Mouse (Mus musculus): ENCODE results near the gene Casc4. TPM values are rescaled to one million over a fixed set of nuclear protein-coding genes. Genes with fewer than 3 reads are reported as not detected.

Casc4 gene
- polyA plus RNA-seq, 1 experiment from 2014 or later = 13.0 TPM

DNA sequence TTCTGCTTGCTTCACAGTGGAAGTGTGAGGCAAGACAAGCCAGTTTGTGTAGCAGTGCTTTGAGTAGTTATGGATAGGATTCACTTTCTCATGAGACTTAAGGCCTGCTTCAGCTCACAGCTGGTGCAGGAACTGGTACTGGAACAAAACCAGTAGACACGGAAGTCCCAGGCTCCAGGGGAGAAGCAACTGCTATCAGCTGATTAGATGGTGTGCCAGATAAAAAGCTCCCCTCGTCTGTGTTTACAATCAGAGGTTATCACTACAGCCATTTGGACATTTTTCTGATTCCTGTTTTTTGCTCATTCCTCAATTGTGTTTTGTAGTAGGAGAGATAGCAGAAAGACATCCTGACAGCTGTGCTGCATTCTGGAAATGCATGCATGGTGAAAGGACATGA, 14.7 kb upstream of the Casc4 start:
- H3K27ac ChIP-seq (ENCODE audit: low read length) = no peak overlapping the region
- no peaks in the 10 kb centered on the region for H3K9me3 ChIP-seq (ENCODE audit: control insufficient read depth, low read length)
- H3K36me3 ChIP-seq (ENCODE audit: control insufficient read depth, insufficient read depth, low read length) = no peaks in the 10 kb centered on the region
- H3K27me3 ChIP-seq (replicated peaks; ENCODE audit: control insufficient read depth, insufficient read depth, low read length) = no peaks in the 10 kb centered on the region
- 36% methylated on average over 2 of the region's 2 CpGs for WGBS
- no peak overlapping the region for H3K9ac ChIP-seq (ENCODE audit: low read depth, low read length)
- no peak overlapping the region for H3K4me2 ChIP-seq (ENCODE audit: low read depth, low read length)
- no peak overlapping the region for H3K4me3 ChIP-seq (ENCODE audit: low read length)
- H3K4me1 ChIP-seq (ENCODE audit: control insufficient read depth, insufficient read depth, low read length) = no peaks in the 10 kb centered on the region
- no peak for ATAC-seq

GRCm38 (mm10) chr2:121853974-121854373, 12.8 kb upstream of the Casc4 start:
- Histone ChIP-seq H3K27ac (ENCODE audit: low read length) (no peak overlapping the region), H3K9ac (ENCODE audit: low read depth, low read length) (no peak overlapping the region), H3K9me3 (ENCODE audit: control insufficient read depth, low read length) (no peaks in the 10 kb centered on the region), H3K4me3 (ENCODE audit: low read length) (no peak overlapping the region), H3K27me3 (replicated peaks; ENCODE audit: control insufficient read depth, insufficient read depth, low read length) (no peaks in the 10 kb centered on the region), H3K36me3 (ENCODE audit: control insufficient read depth, insufficient read depth, low read length) (no peaks in the 10 kb centered on the region), H3K4me1 (ENCODE audit: control insufficient read depth, insufficient read depth, low read length) (no peaks in the 10 kb centered on the region), H3K4me2 (ENCODE audit: low read depth, low read length) (no peak overlapping the region)
- peak; percentile 70; the same call in 1 of the 2 replicates for ATAC-seq
- 61% methylated on average over 3 of the region's 3 CpGs for WGBS

- WGBS = 70% methylated on average over 5 of the region's 5 CpGs
- no peak overlapping the region for H3K4me2 ChIP-seq (ENCODE audit: low read depth, low read length)
- no peak overlapping the region for H3K9ac ChIP-seq (ENCODE audit: low read depth, low read length)
- H3K36me3 ChIP-seq (ENCODE audit: control insufficient read depth, insufficient read depth, low read length) = no peaks in the 10 kb centered on the region
- H3K27ac ChIP-seq (ENCODE audit: low read length) = no peak overlapping the region
- H3K4me1 ChIP-seq (ENCODE audit: control insufficient read depth, insufficient read depth, low read length) = no peaks in the 10 kb centered on the region
- no peaks in the 10 kb centered on the region for H3K9me3 ChIP-seq (ENCODE audit: control insufficient read depth, low read length)
- H3K27me3 ChIP-seq (replicated peaks; ENCODE audit: control insufficient read depth, insufficient read depth, low read length) = no peaks in the 10 kb centered on the region
- no peak overlapping the region for H3K4me3 ChIP-seq (ENCODE audit: low read length)
- no peak for ATAC-seq
Measured at GRCm38 (mm10) chr2:121859380-121859980, 7.3 kb upstream of the Casc4 start.

DNA sequence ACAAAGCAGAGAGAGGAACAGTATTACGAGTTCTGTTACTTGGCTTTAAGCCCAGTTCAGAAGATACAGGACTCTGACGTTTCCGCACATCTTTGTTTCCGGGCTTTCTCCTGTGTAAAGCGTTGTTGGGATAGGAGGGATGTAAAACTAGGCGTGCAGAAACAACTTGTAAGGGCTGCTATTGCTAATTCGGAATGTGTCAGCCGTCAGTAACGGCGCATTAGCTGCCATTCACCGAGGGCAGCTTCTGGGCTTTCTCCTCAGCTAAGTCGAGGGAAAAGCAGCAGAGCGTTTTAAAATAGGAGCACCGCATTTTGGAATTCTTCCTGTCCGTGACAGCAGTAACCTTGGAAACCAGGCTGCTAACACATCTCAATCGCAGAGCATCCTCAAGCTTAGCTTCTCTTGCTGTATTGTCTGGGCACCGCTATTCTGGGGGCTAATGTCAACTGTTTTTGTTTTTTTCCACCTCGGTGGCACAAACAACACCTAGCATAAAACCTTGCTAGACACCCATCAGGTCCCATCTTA, 634 bp upstream of the Casc4 start:
- ATAC-seq = peak; percentile 4; the same call in 1 of the 2 replicates
- H3K4me3 ChIP-seq (ENCODE audit: low read length) = peak overlapping the region; percentile 88
- H3K27me3 ChIP-seq (replicated peaks; ENCODE audit: control insufficient read depth, insufficient read depth, low read length) = no peaks in the 10 kb centered on the region
- peak overlapping the region; percentile 74 for H3K27ac ChIP-seq (ENCODE audit: low read length)
- peak overlapping the region; percentile 84 for H3K9ac ChIP-seq (ENCODE audit: low read depth, low read length)
- peak overlapping the region; percentile 91 for H3K4me2 ChIP-seq (ENCODE audit: low read depth, low read length)
- H3K4me1 ChIP-seq (ENCODE audit: control insufficient read depth, insufficient read depth, low read length) = peaks cover 6% of the 10 kb centered on the region; the same call in 1 of the 2 replicates
- H3K36me3 ChIP-seq (ENCODE audit: control insufficient read depth, insufficient read depth, low read length) = 0 out of 2 replicates have a peak, but pooled peaks cover 3% of the 10 kb centered on the region
- no peaks in the 10 kb centered on the region for H3K9me3 ChIP-seq (ENCODE audit: control insufficient read depth, low read length)
- under 1% methylated on average over 18 of the region's 18 CpGs for WGBS

DNA sequence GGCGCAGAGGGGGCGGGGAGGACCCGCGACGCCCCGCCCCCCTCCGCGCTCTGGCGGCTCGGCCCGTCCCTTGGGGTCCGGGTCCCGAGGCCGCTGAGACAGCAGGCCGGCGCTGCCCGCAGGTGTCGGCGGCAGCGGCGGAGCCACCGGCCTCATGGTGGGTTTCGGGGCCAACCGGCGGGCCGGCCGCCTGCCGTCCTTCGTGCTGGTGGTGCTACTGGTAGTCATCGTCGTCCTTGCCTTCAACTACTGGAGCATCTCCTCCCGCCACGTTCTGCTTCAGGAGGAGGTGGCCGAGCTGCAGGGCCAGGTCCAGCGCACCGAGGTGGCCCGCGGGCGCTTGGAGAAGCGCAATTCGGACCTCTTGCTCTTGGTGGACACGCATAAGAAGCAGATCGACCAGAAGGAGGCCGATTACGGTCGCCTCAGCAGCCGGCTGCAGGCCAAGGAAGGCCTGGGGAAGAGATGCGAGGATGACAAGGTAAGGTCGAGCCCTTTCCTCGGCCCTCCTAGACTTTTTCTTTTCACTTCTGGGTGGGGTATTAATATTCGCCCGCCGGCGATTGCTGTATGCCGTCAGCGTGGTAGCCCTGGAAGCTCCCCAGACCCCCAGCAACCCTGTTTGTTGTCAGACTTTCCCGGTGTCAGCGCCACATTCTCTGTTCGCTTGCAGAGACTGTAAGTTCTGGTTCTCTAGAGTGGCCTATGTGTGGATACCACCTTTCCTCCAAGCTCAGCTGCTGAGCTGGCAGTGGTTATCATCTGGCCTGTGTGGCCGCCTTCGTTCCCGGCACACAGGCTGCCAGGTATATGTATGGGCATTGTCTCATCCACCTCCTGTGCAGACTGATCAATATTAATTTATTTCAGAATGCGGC, 520 bp downstream of the Casc4 start:
- ATAC-seq = peak; percentile 61

GRCm38 (mm10) chr2:121879506-121879905, 12.7 kb downstream of the Casc4 start:
- no peak for ATAC-seq
- Histone ChIP-seq H3K27me3 (replicated peaks; ENCODE audit: control insufficient read depth, insufficient read depth, low read length) (no peaks in the 10 kb centered on the region), H3K9ac (ENCODE audit: low read depth, low read length) (no peak overlapping the region), H3K4me1 (ENCODE audit: control insufficient read depth, insufficient read depth, low read length) (no peaks in the 10 kb centered on the region), H3K36me3 (ENCODE audit: control insufficient read depth, insufficient read depth, low read length) (no peaks in the 10 kb centered on the region), H3K4me3 (ENCODE audit: low read length) (no peak overlapping the region), H3K27ac (ENCODE audit: low read length) (no peak overlapping the region), H3K4me2 (ENCODE audit: low read depth, low read length) (no peak overlapping the region), H3K9me3 (ENCODE audit: control insufficient read depth, low read length) (0 out of 2 replicates have a peak, but pooled peaks cover 2% of the 10 kb centered on the region)
- 81% methylated on average over 1 of the region's 1 CpGs for WGBS

More for the DNA sequence above, 520 bp downstream of the Casc4 start:
- Histone ChIP-seq H3K4me1 (ENCODE audit: control insufficient read depth, insufficient read depth, low read length) (peaks cover 6% of the 10 kb centered on the region; the same call in 1 of the 2 replicates), H3K36me3 (ENCODE audit: control insufficient read depth, insufficient read depth, low read length) (0 out of 2 replicates have a peak, but pooled peaks cover 3% of the 10 kb centered on the region), H3K27me3 (replicated peaks; ENCODE audit: control insufficient read depth, insufficient read depth, low read length) (no peaks in the 10 kb centered on the region), H3K4me2 (ENCODE audit: low read depth, low read length) (peak overlapping the region; percentile 91), H3K4me3 (ENCODE audit: low read length) (peak overlapping the region; percentile 88), H3K9ac (ENCODE audit: low read depth, low read length) (peak overlapping the region; percentile 84), H3K9me3 (ENCODE audit: control insufficient read depth, low read length) (no peaks in the 10 kb centered on the region), H3K27ac (ENCODE audit: low read length) (peak overlapping the region; percentile 62)
- under 1% methylated on average over 57 of the region's 63 CpGs for WGBS

- no peak for ATAC-seq
- 70% methylated on average over 1 of the region's 1 CpGs for WGBS
Measured at GRCm38 (mm10) chr2:121885509-121886106, 18.8 kb downstream of the Casc4 start.

DNA sequence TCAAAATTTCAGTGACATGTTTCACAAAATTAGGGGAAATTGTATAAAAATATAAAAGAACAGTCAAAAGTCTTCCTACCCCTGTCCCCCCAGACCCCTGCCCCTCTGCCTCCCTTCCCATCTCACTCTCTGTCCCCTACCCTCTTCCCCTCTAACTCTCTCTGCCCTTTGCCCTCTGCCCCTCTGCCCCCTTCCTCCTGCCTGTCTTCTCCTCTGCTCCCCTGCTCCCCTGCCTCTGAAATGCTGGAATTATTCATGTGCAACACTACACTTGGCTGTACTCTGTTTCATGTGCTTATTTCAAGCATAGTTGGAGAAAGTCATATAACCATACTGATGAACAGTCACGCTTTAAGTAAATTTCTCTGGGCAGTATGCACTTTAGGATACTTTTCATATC, 19.6 kb downstream of the Casc4 start:
- H3K27ac ChIP-seq (ENCODE audit: low read length) = no peak overlapping the region
- no peak overlapping the region for H3K4me3 ChIP-seq (ENCODE audit: low read length)
- no peak overlapping the region for H3K4me2 ChIP-seq (ENCODE audit: low read depth, low read length)
- H3K9ac ChIP-seq (ENCODE audit: low read depth, low read length) = no peak overlapping the region
- no peaks in the 10 kb centered on the region for H3K27me3 ChIP-seq (replicated peaks; ENCODE audit: control insufficient read depth, insufficient read depth, low read length)
- no peak for ATAC-seq
- 100% methylated on average over 1 of the region's 1 CpGs for WGBS
- no peaks in the 10 kb centered on the region for H3K4me1 ChIP-seq (ENCODE audit: control insufficient read depth, insufficient read depth, low read length)
- H3K36me3 ChIP-seq (ENCODE audit: control insufficient read depth, insufficient read depth, low read length) = no peaks in the 10 kb centered on the region
- H3K9me3 ChIP-seq (ENCODE audit: control insufficient read depth, low read length) = no peaks in the 10 kb centered on the region

More at GRCm38 (mm10) chr2:121885509-121886106, 18.8 kb downstream of the Casc4 start:
- H3K9ac ChIP-seq (ENCODE audit: low read depth, low read length) = no peak overlapping the region
- H3K36me3 ChIP-seq (ENCODE audit: control insufficient read depth, insufficient read depth, low read length) = no peaks in the 10 kb centered on the region
- no peaks in the 10 kb centered on the region for H3K4me1 ChIP-seq (ENCODE audit: control insufficient read depth, insufficient read depth, low read length)
- no peak overlapping the region for H3K4me3 ChIP-seq (ENCODE audit: low read length)
- no peak overlapping the region for H3K4me2 ChIP-seq (ENCODE audit: low read depth, low read length)
- no peaks in the 10 kb centered on the region for H3K27me3 ChIP-seq (replicated peaks; ENCODE audit: control insufficient read depth, insufficient read depth, low read length)
- 0 out of 2 replicates have a peak, but pooled peaks cover under 1% of the 10 kb centered on the region for H3K9me3 ChIP-seq (ENCODE audit: control insufficient read depth, low read length)
- no peak overlapping the region for H3K27ac ChIP-seq (ENCODE audit: low read length)
